Mouse (Mus musculus) kidney, postnatal 0 days (tissue): ENCODE measurements at regions not wholly inside any gene's neighbourhood (a gene's known extent, or its start where the extent isn't known, plus 50 kb on each side); places are given as distances from the start of the nearest gene placed in this dataset.

ENCODE experiments used
- ATAC-seq: fragments of 200-750 bp; cut with Nextera tagmentation; replicated peaks from 2 replicates; pipeline ENCODE4 v1.8.0; 2017; ENCODE audit warnings: low read depth, moderate number of reproducible peaks, moderate TSS enrichment, moderate library complexity; ENCODE audit not compliant: low FRiP score
- DNase-seq: peaks from one replicate; pipeline ENCODE4 v3.0.0-alpha.2; 2016; ENCODE audit warnings: low spot score
- H3K27ac ChIP-seq: fragments of 300-500 bp; sonication (generic); 2 replicates; pipeline ENCODE4 v1.5.1; 2014; ENCODE audit warnings: mild to moderate bottlenecking
- H3K27me3 ChIP-seq: fragments of 300-500 bp; sonication (generic); 2 replicates; pipeline ENCODE4 v1.6.1; 2014; ENCODE audit warnings: low read length, mixed read lengths; ENCODE audit not compliant: insufficient read depth
- H3K36me3 ChIP-seq: fragments of 300-500 bp; sonication (generic); 2 replicates; pipeline ENCODE4 v1.6.1; 2014; ENCODE audit warnings: low read length, mixed read lengths; ENCODE audit not compliant: insufficient read depth
- H3K4me1 ChIP-seq: fragments of 300-500 bp; sonication (generic); replicated peaks from 2 replicates; pipeline ENCODE4 v1.6.1; 2014; ENCODE audit warnings: antibody characterized with exemption, low read length, mixed read lengths; ENCODE audit not compliant: insufficient read depth
- H3K4me2 ChIP-seq: fragments of 300-500 bp; sonication (generic); 2 replicates; pipeline ENCODE4 v1.6.1; 2014; ENCODE audit warnings: mild to moderate bottlenecking, low read length, moderate library complexity, mixed read lengths
- H3K4me3 ChIP-seq: fragments of 300-500 bp; sonication (generic); replicated peaks from 2 replicates; pipeline ENCODE4 v1.5.1; 2014; ENCODE audit warnings: low read depth, low read length
- H3K9ac ChIP-seq: fragments of 300-500 bp; sonication (generic); 2 replicates; pipeline ENCODE4 v1.6.1; 2014; ENCODE audit warnings: low read depth, low read length
- H3K9me3 ChIP-seq: fragments of 300-500 bp; sonication (generic); replicated peaks from 2 replicates; pipeline ENCODE4 v1.6.1; 2016; ENCODE audit warnings: low read length, inconsistent platforms, mixed read lengths
- CTCF ChIP-seq: IDR thresholded peaks from 2 replicates; pipeline ENCODE4 v1.5.1; 2016; ENCODE audit warnings: antibody characterized with exemption, low read depth, mild to moderate bottlenecking, moderate library complexity
- WGBS: fragments of 180-500 bp; shearing (Covaris S2); extraction: QIAGEN DNeasy Blood & Tissue Kit; methylation state at CpG from one replicate; pipeline ENCODE4 v1.1.7; 2014; 5-methylcytosine and 5-hydroxymethylcytosine counted together

GRCm38 (mm10) chr1:120758172-120758571 lies 156.0 kb downstream of the En1 start:
- H3K27ac ChIP-seq, result no peak overlapping the region
- H3K9me3 ChIP-seq, result no peaks in the 10 kb centered on the region
- TF ChIP-seq CTCF, result no peak
- H3K4me1 ChIP-seq, result no peaks in the 10 kb centered on the region
- H3K9ac ChIP-seq, result no peak overlapping the region
- DNase-seq, result no peak
- WGBS, result 71% methylated on average over 7 of the region's 7 CpGs
- no peak overlapping the region for H3K4me2 ChIP-seq
- no peaks in the 10 kb centered on the region for H3K36me3 ChIP-seq
- ATAC-seq, result no peak
- H3K4me3 ChIP-seq, result no peak overlapping the region
- H3K27me3 ChIP-seq, result no peaks in the 10 kb centered on the region

DNA sequence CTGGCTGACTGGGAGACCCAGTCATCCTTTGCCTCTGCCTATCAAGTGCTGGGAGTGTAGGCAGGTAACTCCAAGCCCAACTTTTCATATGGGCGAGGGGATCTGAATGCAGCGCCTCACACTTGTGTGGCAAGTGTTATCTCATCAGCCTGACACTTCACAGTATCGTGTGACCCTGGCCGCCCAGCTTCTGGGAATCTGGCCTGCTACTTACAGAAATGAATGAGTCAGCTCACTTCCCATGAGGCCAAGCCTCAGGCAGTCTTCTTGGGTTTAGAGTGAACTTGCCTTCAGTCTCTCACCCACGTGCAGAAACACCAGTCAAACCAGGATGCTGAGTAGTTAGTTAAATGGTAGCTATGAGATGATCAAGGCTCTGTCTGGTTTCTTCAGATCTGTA lies 156.5 kb downstream of the En1 start:
- Histone ChIP-seq H3K27me3 (no peaks in the 10 kb centered on the region), H3K27ac (no peak overlapping the region), H3K4me3 (no peak overlapping the region), H3K4me1 (no peaks in the 10 kb centered on the region), H3K9ac (no peak overlapping the region), H3K4me2 (no peak overlapping the region), H3K9me3 (no peaks in the 10 kb centered on the region), H3K36me3 (no peaks in the 10 kb centered on the region)
- no peak for DNase-seq
- WGBS, result 74% methylated on average over 5 of the region's 5 CpGs
- no peak for ATAC-seq
- TF ChIP-seq CTCF, result no peak

DNA sequence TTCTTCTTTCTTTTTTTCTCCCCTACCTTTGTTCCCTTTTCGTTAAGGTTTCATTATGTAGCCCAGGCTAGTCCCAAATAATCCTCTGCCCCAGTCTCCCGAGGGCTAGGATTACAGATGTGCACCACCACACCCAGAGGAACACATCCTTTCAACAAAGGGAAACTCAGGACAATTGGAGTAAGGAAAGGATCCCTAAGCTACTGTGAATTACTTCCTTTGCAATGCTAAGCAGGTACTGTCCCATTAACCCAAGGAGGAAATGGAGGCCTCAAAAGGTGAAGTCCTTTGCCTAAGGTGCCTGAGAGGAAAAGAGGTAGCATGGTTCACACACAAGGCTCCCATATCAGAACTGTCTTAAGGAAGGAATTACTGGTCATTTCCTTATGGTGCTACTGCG lies 157.2 kb downstream of the En1 start:
- Histone ChIP-seq H3K9ac (no peak overlapping the region), H3K27ac (no peak overlapping the region), H3K36me3 (no peaks in the 10 kb centered on the region), H3K4me2 (no peak overlapping the region), H3K27me3 (no peaks in the 10 kb centered on the region), H3K4me3 (no peak overlapping the region), H3K9me3 (no peaks in the 10 kb centered on the region), H3K4me1 (no peaks in the 10 kb centered on the region)
- ATAC-seq (no peak), DNase-seq (no peak)
- no peak for TF ChIP-seq CTCF
- 70% methylated on average over 3 of the region's 3 CpGs for WGBS

DNA sequence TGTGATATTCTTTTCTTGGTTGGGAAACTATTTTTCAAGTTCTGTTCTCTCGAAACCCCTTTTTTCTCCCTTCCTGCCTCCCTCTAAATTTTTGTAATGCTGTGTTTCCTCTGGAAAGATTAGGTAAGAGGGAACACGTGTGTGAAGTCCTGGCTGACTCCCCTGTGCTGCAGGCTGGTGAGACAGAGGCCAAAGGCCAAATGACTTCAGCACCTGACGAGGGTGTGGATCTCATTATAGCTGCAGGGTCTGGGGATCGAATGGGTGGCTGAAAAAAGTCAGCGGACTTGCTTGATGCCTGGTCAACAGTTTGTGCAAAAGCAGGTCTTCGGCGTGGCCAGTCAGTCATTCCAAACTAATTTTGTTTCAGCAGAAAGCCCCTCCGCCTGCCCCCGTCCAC lies 159.1 kb downstream of the En1 start:
- Histone ChIP-seq H3K27ac (no peak overlapping the region), H3K27me3 (no peaks in the 10 kb centered on the region), H3K9me3 (no peaks in the 10 kb centered on the region), H3K4me2 (no peak overlapping the region), H3K4me3 (no peak overlapping the region), H3K36me3 (no peaks in the 10 kb centered on the region), H3K4me1 (no peaks in the 10 kb centered on the region), H3K9ac (no peak overlapping the region)
- no peak for TF ChIP-seq CTCF
- DNase-seq, result no peak
- 42% methylated on average over 9 of the region's 9 CpGs for WGBS
- no peak for ATAC-seq

GRCm38 (mm10) chr1:120762498-120762897 lies 160.3 kb downstream of the En1 start:
- no peak for DNase-seq
- TF ChIP-seq CTCF, result no peak
- no peaks in the 10 kb centered on the region for H3K4me1 ChIP-seq
- no peak overlapping the region for H3K27ac ChIP-seq
- no peak overlapping the region for H3K9ac ChIP-seq
- no peak overlapping the region for H3K4me2 ChIP-seq
- H3K27me3 ChIP-seq, result no peaks in the 10 kb centered on the region
- H3K36me3 ChIP-seq, result no peaks in the 10 kb centered on the region
- no peak for ATAC-seq
- WGBS, result 85% methylated on average over 2 of the region's 2 CpGs
- no peak overlapping the region for H3K4me3 ChIP-seq
- H3K9me3 ChIP-seq, result no peaks in the 10 kb centered on the region

DNA sequence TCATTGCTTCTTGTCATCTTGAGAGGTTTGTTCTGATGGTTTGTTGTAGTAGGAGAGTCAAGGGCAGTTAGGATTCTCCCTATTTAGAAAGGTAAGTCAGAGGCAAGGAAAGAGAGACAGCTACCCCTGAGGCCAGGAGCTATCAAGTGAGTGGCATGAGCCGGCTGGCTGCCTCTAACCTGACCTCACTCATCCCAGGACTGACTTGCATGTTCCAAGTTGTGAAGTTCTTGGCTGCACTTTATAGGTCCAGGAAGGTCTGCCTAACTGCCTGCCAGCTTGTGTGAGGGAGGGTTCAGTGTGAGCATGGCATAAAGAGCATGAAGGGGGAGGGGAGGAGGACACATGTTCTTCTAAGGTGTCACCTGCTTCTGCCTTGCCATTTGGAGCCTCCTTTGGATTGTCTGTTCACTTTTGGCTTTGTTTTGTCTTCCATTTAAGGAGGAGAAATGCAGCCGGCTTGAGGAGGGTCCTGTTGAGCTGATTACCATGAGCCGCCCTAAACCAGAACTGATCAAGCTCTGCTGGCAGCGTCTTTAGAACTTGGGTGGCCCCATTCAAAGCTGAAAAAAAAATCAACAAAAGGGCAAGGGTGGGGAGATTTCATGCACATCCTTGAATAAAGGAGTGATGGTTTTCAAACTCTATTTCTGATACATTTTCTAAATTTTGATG lies 160.8 kb downstream of the En1 start:
- 68% methylated on average over 4 of the region's 4 CpGs for WGBS

GRCm38 (mm10) chr1:120767054-120767453 lies 164.8 kb downstream of the En1 start:
- Histone ChIP-seq H3K9ac (no peak overlapping the region), H3K4me3 (no peak overlapping the region), H3K27me3 (no peaks in the 10 kb centered on the region), H3K9me3 (no peaks in the 10 kb centered on the region), H3K36me3 (no peaks in the 10 kb centered on the region), H3K27ac (no peak overlapping the region), H3K4me2 (no peak overlapping the region), H3K4me1 (no peaks in the 10 kb centered on the region)
- ATAC-seq (no peak), DNase-seq (no peak)
- TF ChIP-seq CTCF, result no peak
- 51% methylated on average over 2 of the region's 2 CpGs for WGBS

More for the DNA sequence above, 160.8 kb downstream of the En1 start:
- no peak for ATAC-seq
- no peaks in the 10 kb centered on the region for H3K9me3 ChIP-seq
- no peak overlapping the region for H3K4me3 ChIP-seq
- no peaks in the 10 kb centered on the region for H3K4me1 ChIP-seq
- no peak overlapping the region for H3K27ac ChIP-seq
- no peaks in the 10 kb centered on the region for H3K27me3 ChIP-seq
- no peak overlapping the region for H3K4me2 ChIP-seq
- no peak for DNase-seq
- H3K36me3 ChIP-seq, result no peaks in the 10 kb centered on the region
- no peak overlapping the region for H3K9ac ChIP-seq
- no peak for TF ChIP-seq CTCF
